Mouse (Mus musculus): ENCODE results near the gene Rbm4. TPM values are rescaled to one million over a fixed set of nuclear protein-coding genes. Genes with fewer than 3 reads are reported as not detected.

The Rbm4 gene
- total and polyA plus RNA-seq, 3 experiments: 47.3 to 73.2 (median 68.3) TPM

- dilution Hi-C loops (cut with MboI; ENCODE audit: extremely low pct_ligation_motif_present, extremely low pct_unique_long_range_greater_than_20kb, low sequenced_read_pairs): no loop called here
- DNase-seq (ENCODE audit: extremely low read depth): no peak
- H3K9me3 ChIP-seq (replicated peaks; ENCODE audit: low read length): no peaks in the 10 kb centered on the region
Measured at GRCm38 (mm10) chr19:4799083-4799482, 5.4 kb upstream of the Rbm4 start.

GRCm38 (mm10) chr19:4797846-4798245 is 4.1 kb upstream of the Rbm4 start:
- Histone ChIP-seq H3K36me3 (replicated peaks in 1 of 2; ENCODE audit: control insufficient read depth in 1 of 2, insufficient read depth in 1 of 2, low read length in 1 of 2) (peaks cover 31 to 62% of the 10 kb centered on the region in 2 experiments), H3K4me1 (ENCODE audit: control insufficient read depth in 1 of 2, insufficient read depth in 2 of 2) (peaks cover 4 to 16% of the 10 kb centered on the region in 2 experiments; a peak in 2 of 4 replicates), H3K4me2 (ENCODE audit: insufficient read depth, low read depth, poor library complexity, severe bottlenecking) (no peak overlapping the region), H3K9ac (ENCODE audit: insufficient read depth, low read depth) (no peak overlapping the region), H3K27me3 (replicated peaks) (no peaks in the 10 kb centered on the region), H3K27ac (ENCODE audit: insufficient read depth, low read depth) (no peak overlapping the region), H3K9me3 (replicated peaks; ENCODE audit: low read length) (no peaks in the 10 kb centered on the region), H3K4me3 (replicated peaks in 1 of 3; ENCODE audit: low read depth in 2 of 3, low read length in 2 of 3, poor library complexity in 1 of 3) (no peak overlapping the region), H3K79me2 (replicated peaks; ENCODE audit: control insufficient read depth, extremely low read depth, insufficient read depth, poor library complexity, severe bottlenecking) (peaks cover 90% of the 10 kb centered on the region)
- no peak for TF ChIP-seq RAD21 (IDR thresholded peaks at IDR 0.05; ENCODE audit: low read depth, low read length)
- TF ChIP-seq POLR2A (IDR thresholded peaks at IDR 0.05; ENCODE audit: low read depth, low read length): no peak
- TF ChIP-seq E2F4 (IDR thresholded peaks at IDR 0.05; ENCODE audit: insufficient replicate concordance, low read depth, low read length): no peak
- no peak for TF ChIP-seq RCOR1 (conservative IDR thresholded peaks at IDR 0.05; ENCODE audit: low read depth, low read length)
- TF ChIP-seq MAX (IDR thresholded peaks at IDR 0.05; ENCODE audit: low read length): no peak
- no peak for TF ChIP-seq CHD1 (IDR thresholded peaks at IDR 0.05; ENCODE audit: low read depth, low read length)
- TF ChIP-seq MXI1 (IDR thresholded peaks at IDR 0.05; ENCODE audit: low read depth, low read length): no peak
- no peak for TF ChIP-seq MEF2A (IDR thresholded peaks at IDR 0.05; ENCODE audit: borderline replicate concordance, low read depth, low read length)
- TF ChIP-seq TBP (conservative IDR thresholded peaks at IDR 0.05; ENCODE audit: low read depth, low read length): no peak
- TF ChIP-seq USF1 (IDR thresholded peaks at IDR 0.05; ENCODE audit: low read depth, low read length): no peak
- no peak for TF ChIP-seq CHD2 (IDR thresholded peaks at IDR 0.05; ENCODE audit: low read length)
- TF ChIP-seq BHLHE40 (IDR thresholded peaks at IDR 0.05; ENCODE audit: low read depth, low read length): no peak
- no peak for TF ChIP-seq SIN3A (IDR thresholded peaks at IDR 0.05; ENCODE audit: low read length)
- dilution Hi-C loops (cut with MboI; ENCODE audit: extremely low pct_ligation_motif_present, extremely low pct_unique_long_range_greater_than_20kb, low sequenced_read_pairs): no loop called here
- no peak for DNase-seq (ENCODE audit: extremely low read depth)
- in situ Hi-C loops (cut with MboI; ENCODE audit: low pct_ligation_motif_present, low pct_unique_long_range_greater_than_20kb, low sequenced_read_pairs): no loop called here

More at GRCm38 (mm10) chr19:4799083-4799482, 5.4 kb upstream of the Rbm4 start:
- Histone ChIP-seq H3K36me3 (replicated peaks in 1 of 2; ENCODE audit: control insufficient read depth in 1 of 2, insufficient read depth in 1 of 2, low read length in 1 of 2) (peaks cover 43 to 74% of the 10 kb centered on the region in 2 experiments), H3K27ac (ENCODE audit: insufficient read depth, low read depth) (no peak overlapping the region), H3K27me3 (replicated peaks) (no peaks in the 10 kb centered on the region), H3K4me2 (ENCODE audit: insufficient read depth, low read depth, poor library complexity, severe bottlenecking) (no peak overlapping the region), H3K4me1 (ENCODE audit: control insufficient read depth in 1 of 2, insufficient read depth in 2 of 2) (peaks cover 6 to 16% of the 10 kb centered on the region in 2 experiments; a peak in 3 of 4 replicates), H3K9ac (ENCODE audit: insufficient read depth, low read depth) (no peak overlapping the region), H3K4me3 (replicated peaks in 1 of 3; ENCODE audit: low read depth in 2 of 3, low read length in 2 of 3, poor library complexity in 1 of 3) (no peak overlapping the region), H3K79me2 (replicated peaks; ENCODE audit: control insufficient read depth, extremely low read depth, insufficient read depth, poor library complexity, severe bottlenecking) (peaks cover 94% of the 10 kb centered on the region)
- in situ Hi-C loops (cut with MboI; ENCODE audit: low pct_ligation_motif_present, low pct_unique_long_range_greater_than_20kb, low sequenced_read_pairs): no loop called here
- TF ChIP-seq E2F4 (IDR thresholded peaks at IDR 0.05; ENCODE audit: insufficient replicate concordance, low read depth, low read length): no peak

GRCm38 (mm10) chr19:4795929-4796328 is 2.2 kb upstream of the Rbm4 start:
- no peak overlapping the region for H3K4me3 ChIP-seq (replicated peaks in 1 of 3; ENCODE audit: low read depth in 2 of 3, low read length in 2 of 3, poor library complexity in 1 of 3)
- no peak for DNase-seq (ENCODE audit: extremely low read depth)
- peaks cover 6 to 29% of the 10 kb centered on the region in 2 experiments; a peak in 3 of 4 replicates for H3K4me1 ChIP-seq (ENCODE audit: control insufficient read depth in 1 of 2, insufficient read depth in 2 of 2)
- H3K9ac ChIP-seq (ENCODE audit: insufficient read depth, low read depth): no peak overlapping the region
- H3K4me2 ChIP-seq (ENCODE audit: insufficient read depth, low read depth, poor library complexity, severe bottlenecking): no peak overlapping the region
- H3K27me3 ChIP-seq (replicated peaks): no peaks in the 10 kb centered on the region
- dilution Hi-C loops (cut with MboI; ENCODE audit: extremely low pct_ligation_motif_present, extremely low pct_unique_long_range_greater_than_20kb, low sequenced_read_pairs) (no loop called here), in situ Hi-C loops (cut with MboI; ENCODE audit: low pct_ligation_motif_present, low pct_unique_long_range_greater_than_20kb, low sequenced_read_pairs) (no loop called here)
- H3K79me2 ChIP-seq (replicated peaks; ENCODE audit: control insufficient read depth, extremely low read depth, insufficient read depth, poor library complexity, severe bottlenecking): peaks cover 87% of the 10 kb centered on the region
- no peaks in the 10 kb centered on the region for H3K9me3 ChIP-seq (replicated peaks; ENCODE audit: low read length)
- H3K27ac ChIP-seq (ENCODE audit: insufficient read depth, low read depth): no peak overlapping the region
- TF ChIP-seq JUN (IDR thresholded peaks at IDR 0.05; ENCODE audit: insufficient read depth, low read depth, low read length) (no peak), NELFE (IDR thresholded peaks at IDR 0.05; ENCODE audit: low read depth, low read length) (no peak), SMC3 (IDR thresholded peaks at IDR 0.05; ENCODE audit: low read depth, low read length) (no peak), CHD1 (IDR thresholded peaks at IDR 0.05; ENCODE audit: low read depth, low read length) (no peak), KAT2A (IDR thresholded peaks at IDR 0.05; ENCODE audit: insufficient replicate concordance, low read length) (no peak), POLR2A (IDR thresholded peaks at IDR 0.05; ENCODE audit: low read depth, low read length) (no peak), MEF2A (IDR thresholded peaks at IDR 0.05; ENCODE audit: borderline replicate concordance, low read depth, low read length) (no peak), NRF1 (IDR thresholded peaks at IDR 0.05; ENCODE audit: low read depth, low read length) (no peak), JUND (conservative IDR thresholded peaks at IDR 0.05; ENCODE audit: low read depth, low read length) (no peak), MAFK (IDR thresholded peaks at IDR 0.05; ENCODE audit: insufficient replicate concordance, low read length) (no peak), POLR2AphosphoS2 (IDR thresholded peaks at IDR 0.05; ENCODE audit: low read depth, low read length) (no peak), MAX (IDR thresholded peaks at IDR 0.05; ENCODE audit: low read length) (no peak), BHLHE40 (IDR thresholded peaks at IDR 0.05; ENCODE audit: low read depth, low read length) (no peak), MXI1 (IDR thresholded peaks at IDR 0.05; ENCODE audit: low read depth, low read length) (no peak), TBP (conservative IDR thresholded peaks at IDR 0.05; ENCODE audit: low read depth, low read length) (no peak), TCF12 (IDR thresholded peaks at IDR 0.05; ENCODE audit: low read depth, low read length) (no peak), USF1 (IDR thresholded peaks at IDR 0.05; ENCODE audit: low read depth, low read length) (no peak)
- peaks cover 25 to 56% of the 10 kb centered on the region in 2 experiments for H3K36me3 ChIP-seq (replicated peaks in 1 of 2; ENCODE audit: control insufficient read depth in 1 of 2, insufficient read depth in 1 of 2, low read length in 1 of 2)

Measured in CH12.LX (cell line).